Mouse (Mus musculus) ES-Bruce4 (cell line): ENCODE results near the gene Ndufaf1.

Experiments
- EP300 ChIP-seq: IDR thresholded peaks from 2 replicates; pipeline ENCODE4 v1.6.1; 2011; ENCODE audit warnings: low read depth, low read length; ENCODE audit not compliant: insufficient read depth
- POLR2A ChIP-seq: IDR thresholded peaks from one replicate; pipeline ENCODE4 v1.8.1; 2011; ENCODE audit warnings: low read length; ENCODE audit not compliant: insufficient read depth

GRCm38 (mm10) chr2:119698472-119698871 lies 35.8 kb upstream of the Ndufaf1 start:
- TF ChIP-seq EP300 (no peak), POLR2A (no peak)
